Mouse (Mus musculus): ENCODE measurements around the gene Bhmt. TPM values are rescaled to one million over a fixed set of nuclear protein-coding genes. Genes with fewer than 3 reads are reported as not detected.

Gene Bhmt
- polyA plus RNA-seq (2015; fragmentation: Nextera tagmentation; extraction: Ambion mirVana), result 0.09 and 0.33 TPM in 2 replicates

DNA sequence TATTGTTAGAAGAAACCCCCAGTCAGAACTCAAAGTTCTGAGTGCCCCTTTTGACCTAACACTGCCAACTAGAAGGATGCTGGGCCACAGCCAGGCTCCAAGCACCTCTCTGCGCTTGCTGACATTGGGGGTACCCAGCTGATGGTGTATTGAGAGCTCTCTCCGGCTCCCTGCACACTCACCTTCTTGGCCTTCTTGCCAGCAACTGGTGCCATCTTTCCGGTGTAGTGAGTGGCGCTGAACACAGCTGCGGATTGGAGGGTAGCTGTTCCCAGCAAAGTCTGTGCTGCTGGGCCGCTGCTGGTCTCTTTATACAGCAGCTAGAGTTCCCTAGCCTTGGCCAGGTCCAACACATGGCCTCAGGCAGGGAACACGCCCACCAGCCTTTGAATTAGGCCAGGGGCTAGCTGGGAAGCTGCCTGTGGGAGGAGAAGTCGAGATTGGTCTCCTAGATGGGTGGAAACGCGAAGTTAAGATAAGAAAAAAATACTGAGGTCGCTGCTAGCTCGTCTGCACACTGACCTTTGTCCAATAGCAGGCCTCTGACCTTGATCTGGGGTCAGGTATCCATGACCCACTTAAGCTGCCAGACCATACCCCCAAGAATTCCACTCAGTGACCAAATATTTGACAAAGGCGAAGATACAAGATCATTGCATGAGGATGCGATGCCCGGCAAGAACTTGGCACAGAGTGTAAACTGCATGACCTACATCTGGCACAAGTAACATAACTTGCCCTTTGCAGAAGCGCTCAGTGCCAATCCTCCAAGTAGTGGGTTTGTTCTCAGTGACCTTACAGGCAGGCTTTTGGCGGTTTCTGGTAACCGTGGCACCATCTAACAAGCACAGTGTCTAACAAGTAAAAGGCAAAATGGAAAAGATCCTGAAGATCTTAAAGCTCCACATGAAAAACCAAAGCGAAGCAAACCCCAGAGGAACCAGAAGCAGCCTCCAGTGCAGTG, at the start of gene Bhmt:
Gene Bhmt (minus strand): TSS at position 680 of the 964 bp plus-strand sequence.
- Histone ChIP-seq H3K4me3 (no peak within 1 kb of the TSS), H3K9ac (no peak within 1 kb of the TSS), H3K9me3 (replicated peaks) (no peaks in the 10 kb centered on the region), H3K36me3 (ENCODE audit: poor library complexity, severe bottlenecking) (no peaks in the 10 kb centered on the region), H3K4me2 (no peak within 1 kb of the TSS), H3K4me1 (no peaks in the 10 kb centered on the region), H3K27ac (no peak within 1 kb of the TSS), H3K27me3 (no peaks in the 10 kb centered on the region)
- ATAC-seq, result no peak
- 80% methylated on average over 19 of the region's 19 CpGs for WGBS

DNA sequence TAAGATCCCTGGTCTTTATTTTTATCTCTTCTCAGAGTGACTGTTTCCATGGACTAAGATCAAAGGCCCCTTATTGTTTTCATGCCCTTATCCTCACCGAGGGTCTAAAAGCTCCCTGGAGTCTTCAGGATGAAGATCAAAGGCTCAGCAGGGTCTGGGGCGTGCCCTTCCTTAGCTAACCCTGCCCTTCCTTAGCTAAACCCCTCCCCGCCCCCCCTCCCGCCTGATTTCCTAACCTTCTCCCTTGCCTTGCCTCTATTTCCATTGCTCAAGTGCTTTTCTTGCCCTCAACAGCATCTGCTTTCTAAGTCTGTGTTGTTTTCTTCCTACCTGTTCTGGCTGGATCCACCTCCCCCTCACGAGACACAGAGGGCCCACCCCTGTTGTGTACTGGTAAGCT, 49.6 kb upstream of the Bhmt start:
- no peak for ATAC-seq
- Histone ChIP-seq H3K4me2 (no peak overlapping the region), H3K27ac (no peak overlapping the region), H3K4me1 (no peaks in the 10 kb centered on the region), H3K27me3 (no peaks in the 10 kb centered on the region), H3K9me3 (replicated peaks) (no peaks in the 10 kb centered on the region), H3K9ac (no peak overlapping the region), H3K36me3 (ENCODE audit: poor library complexity, severe bottlenecking) (no peaks in the 10 kb centered on the region), H3K4me3 (no peak overlapping the region)
- 13% methylated on average over 5 of the region's 5 CpGs for WGBS

DNA sequence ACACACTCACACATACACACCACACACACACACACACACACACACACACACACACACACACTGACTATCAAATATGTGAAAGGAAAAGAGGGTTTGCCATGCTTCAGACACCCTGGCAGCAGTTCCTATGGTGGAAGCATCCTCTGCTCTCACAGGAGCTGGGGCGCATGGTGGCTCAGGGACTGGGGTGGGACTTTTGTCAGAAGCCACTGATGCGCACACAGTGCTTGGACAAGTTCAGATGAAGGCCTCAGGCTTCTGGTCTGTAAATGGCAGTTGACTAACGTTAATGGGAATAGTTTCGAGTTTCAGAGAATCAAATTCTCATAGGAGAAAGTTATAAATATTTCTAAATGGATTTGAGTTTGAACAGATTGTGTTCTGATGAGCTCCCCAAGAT, 47.5 kb upstream of the Bhmt start:
- Histone ChIP-seq H3K9ac (no peak overlapping the region), H3K4me2 (no peak overlapping the region), H3K4me3 (no peak overlapping the region), H3K27ac (no peak overlapping the region), H3K36me3 (ENCODE audit: poor library complexity, severe bottlenecking) (no peaks in the 10 kb centered on the region), H3K4me1 (no peaks in the 10 kb centered on the region), H3K27me3 (no peaks in the 10 kb centered on the region), H3K9me3 (replicated peaks) (no peaks in the 10 kb centered on the region)
- no peak for ATAC-seq
- WGBS, result 70% methylated on average over 4 of the region's 4 CpGs

DNA sequence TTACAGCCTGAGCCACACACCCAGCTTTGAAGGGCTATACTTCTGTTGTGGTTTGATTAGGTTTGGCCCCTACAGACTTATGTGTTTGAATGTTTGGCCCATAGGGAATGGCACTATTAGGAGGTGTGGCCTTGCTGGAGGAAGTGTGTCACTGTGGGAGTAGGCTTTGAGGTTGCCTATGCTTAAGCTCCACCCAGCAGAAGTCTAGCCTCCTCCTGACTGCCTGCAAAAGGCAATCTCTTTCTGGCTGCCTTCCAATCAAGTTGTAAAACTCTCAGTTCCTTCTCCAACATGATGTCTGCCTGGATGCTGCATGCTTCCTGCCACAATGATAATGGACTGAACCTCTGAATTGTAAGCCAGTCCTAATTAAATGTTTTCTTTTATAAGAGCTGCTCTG, 45.6 kb upstream of the Bhmt start:
- no peak overlapping the region for H3K9ac ChIP-seq
- H3K4me1 ChIP-seq, result no peaks in the 10 kb centered on the region
- H3K9me3 ChIP-seq (replicated peaks), result no peaks in the 10 kb centered on the region
- H3K27me3 ChIP-seq, result no peaks in the 10 kb centered on the region
- no peak overlapping the region for H3K4me3 ChIP-seq
- no peak overlapping the region for H3K4me2 ChIP-seq
- ATAC-seq, result no peak
- no peaks in the 10 kb centered on the region for H3K36me3 ChIP-seq (ENCODE audit: poor library complexity, severe bottlenecking)
- no peak overlapping the region for H3K27ac ChIP-seq

DNA sequence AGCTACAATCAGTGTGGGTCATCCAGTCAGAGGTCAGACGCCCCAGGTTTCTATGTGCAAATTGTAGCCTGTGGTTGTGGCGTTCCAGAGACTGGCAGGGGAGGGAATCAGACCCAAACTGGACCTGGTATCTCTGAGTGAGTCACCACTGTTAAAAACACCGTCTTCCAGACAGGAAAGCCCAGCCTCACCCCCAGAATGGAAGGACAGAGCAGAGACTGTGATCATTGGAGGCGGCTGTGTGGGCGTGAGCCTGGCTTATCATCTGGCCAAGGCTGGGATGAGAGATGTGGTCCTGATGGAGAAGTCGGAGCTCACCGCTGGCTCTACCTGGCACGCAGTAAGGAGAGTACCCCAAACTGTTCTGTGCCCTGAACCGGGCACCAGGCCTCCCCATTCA, 39.1 kb upstream of the Bhmt start:
- H3K9me3 ChIP-seq (replicated peaks), result no peaks in the 10 kb centered on the region
- WGBS, result 77% methylated on average over 9 of the region's 9 CpGs
- no peak overlapping the region for H3K4me2 ChIP-seq
- no peak overlapping the region for H3K27ac ChIP-seq
- H3K27me3 ChIP-seq, result peaks cover 13% of the 10 kb centered on the region
- H3K9ac ChIP-seq, result no peak overlapping the region
- ATAC-seq, result no peak
- no peak overlapping the region for H3K4me3 ChIP-seq
- 0 out of 2 replicates have a peak, but pooled peaks cover 6% of the 10 kb centered on the region for H3K4me1 ChIP-seq
- H3K36me3 ChIP-seq (ENCODE audit: poor library complexity, severe bottlenecking), result no peaks in the 10 kb centered on the region

DNA sequence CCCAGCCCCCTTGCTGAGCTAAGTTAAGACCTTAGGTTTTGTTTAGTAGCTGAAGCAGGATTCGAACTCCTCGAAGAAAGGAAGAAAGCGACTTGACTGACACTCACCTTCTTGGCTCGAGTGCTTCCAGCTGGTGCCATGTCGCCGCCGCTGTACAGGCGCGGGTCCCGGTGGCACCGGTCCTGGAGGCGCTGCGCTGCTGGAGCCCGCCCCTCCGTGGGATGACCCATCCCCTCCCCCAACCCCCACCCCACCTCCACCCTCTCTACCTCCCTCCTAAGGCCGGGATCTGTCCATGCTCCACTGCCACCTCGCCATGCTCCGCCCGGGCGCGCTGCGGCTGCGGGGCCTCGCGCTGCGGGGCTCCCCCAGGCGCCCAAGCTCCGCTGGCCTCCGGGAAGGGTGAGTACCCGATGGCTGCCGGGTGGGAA, 36.4 kb upstream of the Bhmt start, which contains the start of the genes Bhmt2 and Dmgdh:
Gene Bhmt2 (minus strand): TSS at position 172 of the 431 bp plus-strand sequence.
Gene Dmgdh (plus strand): TSS at position 303 of the 431 bp plus-strand sequence.
- Histone ChIP-seq H3K27me3 (peaks cover 13% of the 10 kb centered on the region), H3K4me3 (no peak within 1 kb of the TSS), H3K4me2 (peak within 1 kb of the TSS; percentile 33)

DNA sequence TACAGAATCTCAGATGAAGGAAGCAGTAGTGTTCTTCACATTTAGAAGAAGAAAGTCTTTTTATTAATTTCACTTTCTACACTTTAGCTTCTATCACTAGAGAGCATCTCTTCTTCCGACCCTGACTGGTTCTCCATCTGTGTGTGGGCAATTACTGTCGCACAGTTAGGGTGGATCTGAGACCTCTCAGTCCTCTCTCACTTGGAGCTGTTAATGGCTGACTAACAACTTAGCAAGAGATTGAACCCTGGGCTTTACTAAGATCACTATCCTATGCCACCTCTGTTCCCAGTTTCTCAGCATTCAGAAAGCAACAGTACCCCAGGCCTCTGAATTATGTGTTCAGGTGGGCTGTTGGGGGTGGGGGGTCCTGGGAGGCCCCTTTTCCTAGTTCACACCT, 35.5 kb upstream of the Bhmt start:
- Histone ChIP-seq H3K4me3 (no peak overlapping the region), H3K4me2 (no peak overlapping the region), H3K27ac (no peak overlapping the region), H3K27me3 (peaks cover 13% of the 10 kb centered on the region), H3K36me3 (ENCODE audit: poor library complexity, severe bottlenecking) (no peaks in the 10 kb centered on the region), H3K9me3 (replicated peaks) (no peaks in the 10 kb centered on the region), H3K9ac (no peak overlapping the region), H3K4me1 (0 out of 2 replicates have a peak, but pooled peaks cover 6% of the 10 kb centered on the region)
- ATAC-seq, result no peak
- WGBS, result 86% methylated on average over 2 of the region's 2 CpGs

More for the DNA sequence above, 36.4 kb upstream of the Bhmt start, which contains the start of the genes Bhmt2 and Dmgdh:
- H3K9me3 ChIP-seq (replicated peaks), result no peaks in the 10 kb centered on the region
- WGBS, result 6% methylated on average over 29 of the region's 31 CpGs
- H3K27ac ChIP-seq, result no peak within 1 kb of the TSS
- no peak within 1 kb of the TSS for H3K9ac ChIP-seq
- H3K36me3 ChIP-seq (ENCODE audit: poor library complexity, severe bottlenecking), result no peaks in the 10 kb centered on the region
- H3K4me1 ChIP-seq, result 0 out of 2 replicates have a peak, but pooled peaks cover 6% of the 10 kb centered on the region
- ATAC-seq, result no peak

DNA sequence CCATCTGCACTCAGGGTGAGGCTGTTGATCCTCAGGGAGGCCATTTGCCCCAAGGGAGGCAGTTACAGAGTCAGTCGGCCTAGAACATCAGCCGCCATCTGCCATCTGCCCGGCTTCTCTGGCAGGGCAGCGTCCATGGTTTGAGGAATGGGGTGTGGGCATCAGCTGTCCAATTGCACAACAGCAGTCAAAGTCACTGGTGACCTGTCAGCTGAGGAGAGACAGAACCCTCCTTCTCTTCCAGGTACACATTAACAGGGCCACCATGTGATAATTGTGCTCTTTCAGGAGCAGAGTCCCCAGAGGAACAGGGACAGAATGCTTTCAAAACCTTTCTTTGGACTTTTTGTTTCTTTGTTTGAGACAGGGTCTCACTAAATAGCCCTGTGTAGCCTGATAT, 34.6 kb upstream of the Bhmt start:
- Histone ChIP-seq H3K27me3 (peaks cover 13% of the 10 kb centered on the region), H3K4me2 (no peak overlapping the region), H3K27ac (no peak overlapping the region), H3K36me3 (ENCODE audit: poor library complexity, severe bottlenecking) (no peaks in the 10 kb centered on the region), H3K4me1 (0 out of 2 replicates have a peak, but pooled peaks cover 6% of the 10 kb centered on the region), H3K9ac (no peak overlapping the region), H3K4me3 (no peak overlapping the region), H3K9me3 (replicated peaks) (no peaks in the 10 kb centered on the region)
- no peak for ATAC-seq
- 94% methylated on average over 4 of the region's 4 CpGs for WGBS

DNA sequence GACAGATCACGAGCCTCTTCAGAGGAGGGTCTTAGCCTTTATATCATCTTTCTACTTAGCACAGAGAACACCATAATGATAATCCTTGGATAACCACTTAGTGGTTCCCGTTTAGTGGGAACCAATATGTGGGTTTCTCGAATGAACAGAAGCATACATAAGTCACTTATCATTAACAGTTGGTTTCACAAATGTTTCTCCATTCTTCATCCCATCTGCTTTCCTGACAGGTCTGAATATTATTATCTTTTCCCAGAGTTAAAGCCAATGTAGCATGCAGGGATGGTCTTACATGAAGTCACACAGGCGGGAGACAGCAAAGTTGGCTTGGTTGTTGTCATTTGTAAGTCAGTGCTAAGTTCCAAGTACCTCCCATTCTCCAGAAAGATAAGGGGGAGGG, 29.8 kb upstream of the Bhmt start:
- no peak overlapping the region for H3K4me2 ChIP-seq
- H3K4me3 ChIP-seq, result no peak overlapping the region
- H3K27me3 ChIP-seq, result no peaks in the 10 kb centered on the region
- no peaks in the 10 kb centered on the region for H3K9me3 ChIP-seq (replicated peaks)
- no peak for ATAC-seq
- no peak overlapping the region for H3K27ac ChIP-seq
- no peaks in the 10 kb centered on the region for H3K36me3 ChIP-seq (ENCODE audit: poor library complexity, severe bottlenecking)
- no peak overlapping the region for H3K9ac ChIP-seq
- no peaks in the 10 kb centered on the region for H3K4me1 ChIP-seq
- WGBS, result 93% methylated on average over 4 of the region's 4 CpGs

DNA sequence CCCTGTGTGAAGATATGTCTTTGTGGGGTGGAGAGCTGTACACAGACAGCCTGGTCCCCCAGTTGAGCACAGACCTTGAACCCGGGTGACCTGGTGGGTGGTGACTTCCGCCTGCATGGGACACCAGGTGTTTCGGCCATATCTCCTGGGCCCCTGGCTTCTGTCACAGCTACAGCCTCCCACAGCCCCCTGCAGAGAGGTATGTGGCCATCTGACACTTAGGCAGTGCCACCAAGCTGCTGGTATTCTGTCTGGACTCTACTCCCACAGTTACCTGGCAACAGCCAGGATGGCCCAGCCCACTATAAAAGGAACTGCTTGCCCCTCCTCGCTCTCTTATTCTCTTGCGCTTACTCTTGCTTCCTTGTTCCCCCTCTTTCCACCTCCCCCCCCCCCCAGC, 20.2 kb upstream of the Bhmt start:
- Histone ChIP-seq H3K36me3 (ENCODE audit: poor library complexity, severe bottlenecking) (no peaks in the 10 kb centered on the region), H3K4me2 (no peak overlapping the region), H3K4me1 (no peaks in the 10 kb centered on the region), H3K4me3 (no peak overlapping the region), H3K27me3 (no peaks in the 10 kb centered on the region), H3K27ac (no peak overlapping the region), H3K9ac (no peak overlapping the region), H3K9me3 (replicated peaks) (0 out of 2 replicates have a peak, but pooled peaks cover 3% of the 10 kb centered on the region)
- no peak for ATAC-seq
- WGBS, result 72% methylated on average over 5 of the region's 5 CpGs

DNA sequence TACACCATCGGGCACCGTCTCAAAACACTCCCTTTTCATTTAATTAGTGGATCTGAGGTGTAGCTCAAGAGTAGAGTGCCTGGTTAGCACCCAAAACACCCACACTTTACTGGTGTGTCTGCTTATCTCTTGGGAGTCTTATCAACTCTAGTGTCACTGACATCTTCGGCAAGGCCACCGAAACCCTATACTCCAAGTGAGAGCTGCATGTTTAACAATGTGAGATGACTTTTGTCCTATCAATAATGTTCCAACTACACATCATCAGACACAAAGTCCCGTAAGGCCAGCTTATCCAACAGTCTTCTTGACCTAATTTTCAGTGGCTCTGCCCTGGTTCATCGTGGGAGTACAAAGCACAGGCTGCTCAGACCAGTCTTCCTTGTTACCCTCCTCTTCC, 15.6 kb upstream of the Bhmt start:
- H3K4me1 ChIP-seq, result no peaks in the 10 kb centered on the region
- 90% methylated on average over 6 of the region's 6 CpGs for WGBS
- no peaks in the 10 kb centered on the region for H3K27me3 ChIP-seq
- 0 out of 2 replicates have a peak, but pooled peaks cover 3% of the 10 kb centered on the region for H3K9me3 ChIP-seq (replicated peaks)
- H3K9ac ChIP-seq, result no peak overlapping the region
- no peak for ATAC-seq
- no peak overlapping the region for H3K27ac ChIP-seq
- H3K4me2 ChIP-seq, result no peak overlapping the region
- no peaks in the 10 kb centered on the region for H3K36me3 ChIP-seq (ENCODE audit: poor library complexity, severe bottlenecking)
- H3K4me3 ChIP-seq, result no peak overlapping the region

DNA sequence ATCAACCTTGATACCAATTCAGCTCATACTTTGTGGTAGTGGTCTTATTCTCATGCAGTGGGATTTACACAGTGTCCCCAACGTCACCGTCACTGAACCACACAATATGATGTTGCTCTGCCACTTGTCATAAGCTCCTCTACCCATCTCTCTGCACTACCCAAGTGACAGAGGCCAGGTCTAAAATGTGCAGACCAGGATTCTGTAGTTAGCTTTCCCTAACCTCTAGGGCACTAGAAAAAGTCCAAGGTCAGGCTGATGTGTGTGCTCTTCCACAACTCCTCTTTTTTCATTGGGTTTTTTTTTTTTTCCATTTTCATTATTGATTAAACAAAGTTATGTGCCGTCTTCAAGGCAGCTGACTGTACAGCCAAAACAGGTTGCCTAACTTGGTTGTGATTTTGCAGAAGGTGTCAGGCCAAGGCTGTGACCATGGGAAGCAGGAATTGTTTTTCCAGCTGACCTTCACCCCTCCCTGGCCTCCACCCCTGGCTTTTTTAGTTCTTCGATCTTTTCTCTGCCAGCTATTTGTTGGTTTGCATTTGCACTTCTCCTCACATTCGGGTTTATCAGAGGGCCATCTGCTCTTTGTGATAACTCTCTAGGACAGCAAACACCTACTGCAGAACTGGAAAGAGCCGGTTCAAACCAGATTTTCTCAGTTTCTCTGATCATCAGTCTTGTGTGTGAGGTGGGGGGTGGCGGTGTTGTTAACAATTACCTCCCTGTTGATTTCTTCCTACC, 10.8 kb upstream of the Bhmt start:
- H3K9me3 ChIP-seq (replicated peaks), result no peaks in the 10 kb centered on the region
- 91% methylated on average over 7 of the region's 7 CpGs for WGBS

More for the DNA sequence above, 10.8 kb upstream of the Bhmt start:
- ATAC-seq, result no peak
- H3K9ac ChIP-seq, result no peak overlapping the region
- no peaks in the 10 kb centered on the region for H3K36me3 ChIP-seq (ENCODE audit: poor library complexity, severe bottlenecking)
- no peak overlapping the region for H3K4me2 ChIP-seq
- no peak overlapping the region for H3K4me3 ChIP-seq
- no peaks in the 10 kb centered on the region for H3K27me3 ChIP-seq
- H3K27ac ChIP-seq, result no peak overlapping the region
- H3K4me1 ChIP-seq, result no peaks in the 10 kb centered on the region

All from forebrain, embryonic 13.5 days (tissue).